Mouse (Mus musculus) c-Kit-positive CD71-negative TER-119-negative erythroid progenitor cells, embryonic 14.5 days (primary cell): ENCODE measurements at regions not wholly inside any gene's neighbourhood (a gene's known extent, or its start where the extent isn't known, plus 50 kb on each side); places are given as distances from the start of the nearest gene placed in this dataset.

Experiments used
- DNase-seq: peaks from one replicate; pipeline ENCODE4 v3.0.0-alpha.2; 2013; ENCODE audit warnings: low read depth

DNA sequence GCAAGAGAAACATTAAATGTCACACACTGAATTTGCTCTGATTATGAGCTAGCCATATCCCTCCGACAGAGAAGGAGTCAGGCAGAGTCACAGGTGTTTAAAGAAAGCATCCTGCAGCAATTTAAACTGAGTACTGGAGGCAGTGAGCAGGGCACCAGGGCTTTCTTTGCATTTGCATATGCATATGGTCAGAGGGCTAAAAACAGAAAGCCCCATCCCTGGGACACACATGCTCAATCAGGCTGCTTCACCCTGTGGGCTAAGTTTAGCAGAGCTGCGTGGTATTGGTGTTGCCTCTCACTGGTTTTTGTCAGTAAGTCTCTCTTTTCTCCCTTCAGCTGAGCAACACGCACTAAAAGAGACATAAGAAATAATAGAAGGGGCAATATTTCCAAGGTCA is 289.9 kb upstream of the Rps6ka3 start:
- no peak for DNase-seq

DNA sequence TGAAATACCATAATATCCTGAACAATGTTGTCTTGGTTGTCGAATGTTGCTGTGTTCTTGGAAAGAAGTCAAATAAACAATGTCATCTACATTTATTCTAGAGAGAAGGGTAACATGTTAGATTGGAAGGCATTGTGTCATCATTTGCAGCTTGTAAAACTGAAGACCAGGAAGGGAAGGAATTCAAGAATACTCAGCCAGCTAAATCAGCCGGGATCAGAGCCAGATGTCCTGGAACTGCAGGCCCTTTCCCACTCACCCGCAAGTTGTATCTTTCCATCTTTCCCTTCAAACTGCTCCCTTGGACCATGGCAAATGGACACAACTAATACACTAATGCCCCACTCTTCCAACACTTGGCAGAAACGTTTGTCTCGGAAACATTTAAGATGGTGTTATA is 288.7 kb upstream of the Rps6ka3 start:
- no peak for DNase-seq

DNA sequence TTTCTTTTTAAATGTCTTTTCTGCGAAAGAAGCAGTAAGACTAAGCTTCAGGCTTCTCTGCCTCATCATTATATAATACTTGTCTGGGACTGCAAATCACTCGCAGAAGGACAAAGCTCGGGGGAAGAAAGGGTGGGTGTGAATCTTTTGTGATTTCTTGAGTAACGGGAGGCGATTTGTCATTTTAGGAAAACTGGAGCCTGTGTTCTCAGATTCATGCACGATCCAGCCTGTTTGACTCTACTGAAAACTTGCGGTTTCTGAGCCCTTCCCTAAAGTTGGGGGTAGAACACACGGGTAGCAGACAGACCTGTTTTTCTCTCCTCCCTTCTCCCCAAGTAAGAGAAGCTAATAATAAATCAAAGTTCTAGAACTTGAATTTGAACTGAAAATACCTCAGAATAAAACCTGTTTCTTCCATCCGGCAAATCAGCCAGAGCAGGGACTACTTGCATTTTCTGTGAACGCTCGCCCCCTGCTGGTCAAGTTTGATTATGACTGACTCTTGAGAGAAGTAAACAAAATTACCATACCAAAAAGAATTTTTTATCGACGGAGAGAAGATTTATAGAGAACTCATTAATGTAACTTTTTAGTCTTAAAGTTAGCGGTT is 288.2 kb upstream of the Rps6ka3 start:
- DNase-seq, result peak; percentile 37

DNA sequence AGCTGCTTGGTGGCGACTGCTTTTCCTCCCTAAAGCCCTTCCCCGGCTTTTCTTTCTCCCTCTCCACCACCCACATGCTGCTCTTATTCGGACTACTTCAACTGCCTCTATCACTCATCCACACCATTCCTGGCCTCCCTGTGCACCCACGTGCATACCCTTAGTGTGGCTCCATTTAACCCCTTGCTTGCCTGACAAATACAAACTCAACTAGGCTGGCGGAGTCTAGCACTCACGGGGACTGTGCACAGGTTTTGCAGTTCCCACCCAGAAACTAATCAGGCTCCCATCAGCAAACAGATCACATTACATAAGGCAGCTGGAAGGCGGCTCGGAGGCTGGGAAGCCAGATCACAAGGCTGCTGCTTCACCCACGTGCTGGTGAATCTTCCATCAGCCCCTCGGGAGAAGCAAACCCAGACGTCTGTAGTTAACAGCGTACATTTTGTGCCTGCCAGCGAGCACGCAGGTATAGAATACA is 287.0 kb upstream of the Rps6ka3 start:
- no peak for DNase-seq

DNA sequence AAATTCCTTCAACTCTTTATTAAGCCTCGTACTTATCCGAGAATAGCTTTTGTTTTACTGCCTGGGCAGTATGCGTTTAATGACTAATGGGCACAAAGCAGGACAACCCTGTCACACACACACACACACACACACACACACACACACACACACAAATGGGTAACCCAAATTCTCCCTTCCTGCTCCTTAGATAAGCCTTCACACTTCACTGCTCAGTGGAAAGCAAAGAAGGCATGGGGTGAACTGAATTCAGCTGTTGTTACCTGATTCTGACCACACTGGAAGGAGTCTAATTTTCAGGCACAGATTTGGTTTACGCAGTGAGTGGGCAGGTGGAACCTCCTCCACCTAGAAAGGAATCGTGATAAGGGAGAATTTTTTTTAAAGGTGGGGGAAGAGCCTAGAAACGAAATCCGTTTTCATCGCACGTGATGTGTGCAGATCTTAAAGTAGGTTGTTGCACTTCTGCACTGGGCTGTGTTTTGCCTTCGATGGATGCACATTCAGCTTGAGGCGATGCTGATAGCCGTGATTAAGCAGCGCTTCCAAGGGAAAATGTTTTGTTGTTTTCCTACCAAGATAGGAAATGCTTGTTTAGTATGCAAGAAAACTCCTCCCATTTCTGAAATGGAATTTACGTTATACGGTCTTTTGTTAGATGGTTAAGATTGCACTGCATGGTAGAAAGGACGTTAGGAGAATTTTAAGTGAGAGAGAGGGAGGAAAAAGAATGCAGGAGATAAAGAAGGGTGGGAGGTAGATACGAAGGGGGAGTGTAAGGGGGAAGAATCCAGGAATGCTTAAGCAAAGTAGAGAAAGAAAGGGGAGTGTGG is 286.2 kb upstream of the Rps6ka3 start:
- DNase-seq, result no peak

DNA sequence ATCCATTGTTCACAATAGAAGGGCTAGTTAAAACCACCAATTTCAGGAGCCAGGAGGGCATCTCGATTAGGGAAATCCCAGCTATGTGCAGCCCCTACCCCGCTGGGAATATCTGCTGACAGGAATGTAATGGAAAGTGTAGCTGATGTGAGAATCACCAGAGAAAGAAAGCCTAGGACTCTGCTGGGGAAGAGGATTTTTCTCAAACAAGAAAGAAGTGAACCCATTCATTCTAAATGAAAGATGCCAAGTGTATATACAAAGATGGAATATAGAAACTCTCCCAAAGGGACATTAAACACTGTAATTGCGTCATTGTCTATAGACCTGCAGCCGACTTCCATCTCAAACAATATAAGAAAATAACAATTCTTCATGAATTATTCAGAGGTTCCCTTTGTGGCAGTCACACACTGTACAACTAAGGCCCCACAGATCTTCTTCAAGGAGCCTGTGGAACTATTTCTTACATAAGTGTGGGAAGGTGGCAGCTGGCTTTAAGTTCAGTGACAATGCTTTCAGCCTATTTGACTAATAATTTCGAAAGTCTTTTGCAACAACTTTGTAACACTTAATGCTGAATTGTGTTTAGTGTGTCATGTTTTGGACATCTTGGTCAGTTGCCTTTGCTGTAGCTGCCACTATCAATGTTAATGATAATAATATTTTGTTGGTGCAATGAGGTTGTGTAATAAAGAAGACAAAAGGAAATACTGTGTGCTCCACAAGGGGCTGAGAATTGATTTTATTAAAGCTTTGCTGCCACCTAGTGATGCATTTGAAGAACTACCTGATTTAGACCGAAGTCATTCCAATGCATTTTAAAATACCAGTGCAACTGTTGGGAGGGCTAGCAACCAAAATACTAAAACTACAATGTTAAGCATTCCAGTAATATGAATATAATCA is 285.4 kb upstream of the Rps6ka3 start:
- DNase-seq, result no peak

DNA sequence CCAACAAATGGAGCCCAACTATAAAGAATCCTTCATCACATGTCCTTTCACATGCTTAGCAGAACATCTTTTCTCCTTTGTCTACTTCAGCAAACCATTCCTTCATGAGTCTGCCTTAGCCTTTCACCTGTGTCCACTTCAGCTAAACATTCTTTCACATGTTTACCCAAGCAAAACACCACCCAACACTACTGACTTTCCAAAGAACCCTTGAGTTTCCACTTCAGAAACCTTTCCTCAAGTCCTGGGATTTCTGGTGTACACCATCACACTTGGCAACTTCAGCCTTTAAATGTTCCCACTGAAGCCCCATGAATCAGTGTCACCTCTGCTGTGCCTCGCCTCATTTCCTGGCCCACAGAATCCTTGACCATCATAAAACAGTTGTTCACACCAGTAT is 278.2 kb upstream of the Rps6ka3 start:
- no peak for DNase-seq

DNA sequence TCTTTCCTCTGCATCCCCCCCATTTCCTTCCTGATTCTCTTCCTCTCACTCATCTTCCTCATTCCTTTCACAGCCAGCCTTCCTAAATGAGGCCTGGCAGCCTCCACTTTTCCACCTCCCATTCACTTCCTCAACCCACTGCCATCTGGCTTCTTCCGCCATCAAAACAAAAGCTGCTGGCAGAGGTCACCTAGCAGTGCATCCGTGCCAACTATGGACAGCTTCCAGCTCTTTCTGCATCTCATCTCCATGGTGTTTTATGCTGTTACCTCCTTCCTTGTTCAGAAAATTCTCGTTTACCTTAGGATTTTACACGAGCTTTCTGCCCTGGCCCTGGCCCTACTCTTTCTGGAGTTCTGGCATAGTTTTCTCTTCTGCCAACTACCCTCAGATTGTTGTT is 262.9 kb upstream of the Rps6ka3 start:
- no peak for DNase-seq

DNA sequence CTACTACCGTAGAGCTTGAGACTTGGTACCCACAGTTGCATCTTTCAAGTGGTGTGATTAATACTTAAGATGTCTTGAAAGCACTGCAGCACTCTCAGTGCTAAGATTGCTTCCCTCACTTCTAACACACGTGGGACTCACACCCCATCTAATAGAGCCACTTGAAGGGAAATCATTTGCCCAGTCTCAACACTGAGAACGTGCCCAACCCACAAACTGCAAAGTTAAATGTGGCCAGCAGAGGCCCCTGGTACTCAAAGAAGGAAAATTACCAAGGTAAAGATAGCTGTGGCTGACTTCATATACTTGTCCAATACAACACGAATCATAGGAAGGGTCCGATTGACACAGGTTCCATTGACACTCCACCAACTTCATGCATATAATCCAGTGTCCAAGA is 238.4 kb upstream of the Rps6ka3 start:
- no peak for DNase-seq

DNA sequence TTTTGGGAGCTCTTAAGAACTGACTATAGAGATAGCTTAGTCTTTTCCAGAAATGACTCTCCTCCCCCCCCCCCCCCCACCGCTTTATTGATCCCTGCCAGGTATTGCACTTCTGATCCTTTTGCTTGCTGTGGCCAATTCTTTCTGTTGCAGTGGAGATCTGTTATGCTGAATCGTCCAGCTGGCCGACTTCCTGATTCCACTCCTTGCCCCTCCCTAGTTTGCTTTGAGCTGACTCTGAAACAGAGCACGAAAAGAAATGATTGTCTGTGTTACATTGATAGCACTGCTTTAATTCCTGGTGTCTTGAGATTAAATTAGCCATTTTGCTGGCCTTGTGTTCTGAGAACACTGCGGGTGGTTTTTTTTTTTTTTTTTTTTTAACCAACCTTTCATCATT is 233.5 kb upstream of the Rps6ka3 start:
- no peak for DNase-seq

DNA sequence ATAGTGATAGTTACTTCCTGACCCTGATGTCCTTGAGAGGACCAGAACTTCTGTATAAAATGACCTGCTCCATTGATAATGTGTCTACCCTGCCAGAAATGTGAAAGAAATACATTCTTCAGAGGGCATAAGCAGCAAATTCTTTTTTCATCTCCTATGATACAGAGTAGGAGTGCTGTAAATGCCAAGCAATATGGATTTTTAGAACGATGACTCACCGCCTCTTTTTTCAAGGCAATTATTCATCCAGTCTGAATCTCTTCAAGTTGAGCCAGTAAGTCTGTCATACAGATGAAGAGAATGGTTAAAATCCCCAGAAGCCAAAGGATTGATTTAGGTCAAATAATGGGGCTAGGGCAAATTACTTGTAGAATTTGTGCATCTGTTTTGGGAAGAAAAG is 225.4 kb upstream of the Rps6ka3 start:
- DNase-seq, result no peak

DNA sequence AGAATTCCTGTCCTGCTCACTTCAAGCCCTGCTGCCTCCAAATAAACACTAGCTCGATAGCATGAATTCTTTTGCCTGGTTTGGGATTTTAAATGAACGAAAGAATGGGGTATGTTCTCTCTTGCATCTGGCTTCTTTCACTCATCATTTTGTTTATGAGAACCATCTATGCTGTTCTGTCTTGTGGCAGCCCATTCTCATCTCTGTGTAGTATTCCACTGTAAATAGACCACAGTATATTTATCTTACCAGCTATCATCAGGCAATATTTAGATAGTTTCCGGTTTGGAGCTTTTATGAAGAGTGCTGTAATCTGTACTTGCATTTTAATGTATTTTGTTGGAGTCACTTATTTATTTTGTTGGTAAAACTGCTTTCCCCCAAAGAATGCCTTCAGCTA is 222.4 kb upstream of the Rps6ka3 start:
- no peak for DNase-seq

DNA sequence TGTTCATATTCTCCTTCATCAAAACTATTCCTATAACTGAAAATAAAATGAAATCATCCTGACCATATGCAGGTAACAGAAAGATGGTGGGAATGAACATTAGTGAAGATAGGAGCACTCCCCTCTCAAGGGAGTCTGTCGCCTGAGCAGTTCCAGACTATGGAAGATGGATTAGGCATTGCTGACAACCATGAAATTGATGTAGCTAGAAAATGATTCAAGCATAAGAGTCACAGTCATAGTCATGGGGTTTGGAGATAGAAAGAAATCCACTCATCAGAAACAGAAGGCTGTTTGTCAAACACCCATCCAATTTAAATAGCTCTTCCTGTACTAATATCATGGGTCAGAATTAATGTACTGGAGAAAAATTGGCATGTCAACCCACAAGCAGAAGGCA is 191.2 kb upstream of the Rps6ka3 start:
- DNase-seq, result no peak

DNA sequence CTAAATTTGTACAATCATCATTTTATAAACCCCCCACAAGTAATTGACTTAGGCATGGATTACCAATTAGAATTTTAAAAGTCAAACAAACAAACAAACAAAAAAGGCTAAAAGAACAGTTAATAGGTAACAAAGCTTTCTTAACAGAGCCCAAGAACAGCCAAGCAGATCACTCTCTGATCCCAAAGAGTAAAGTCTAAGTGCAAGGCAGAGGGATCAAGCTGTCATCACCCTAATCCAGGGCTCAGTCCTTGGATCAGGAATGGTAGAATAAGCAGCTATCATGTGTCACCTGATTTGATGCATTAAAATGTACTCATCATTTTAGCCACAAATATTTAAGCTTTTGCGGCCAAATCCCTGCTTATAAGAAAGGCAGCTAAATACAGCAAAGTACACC is 183.8 kb upstream of the Rps6ka3 start:
- no peak for DNase-seq

DNA sequence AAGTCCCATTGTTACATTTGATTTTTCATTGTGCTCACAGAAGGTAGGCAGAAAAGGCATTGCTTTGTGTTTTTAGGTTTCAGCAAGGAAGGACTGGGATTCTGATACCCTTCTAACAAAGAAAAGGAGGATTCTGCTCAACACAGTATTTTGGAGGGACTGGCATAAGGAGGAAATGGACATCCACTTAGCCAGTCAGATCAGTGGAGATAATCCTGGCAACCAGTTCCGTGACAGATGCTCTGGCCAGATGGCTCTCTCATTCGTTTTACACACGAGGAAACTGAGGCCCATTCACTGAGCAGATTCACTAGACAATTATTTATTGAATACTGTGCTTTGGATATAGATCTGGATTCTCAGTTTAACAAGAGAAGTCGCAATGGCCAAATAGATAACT is 178.2 kb upstream of the Rps6ka3 start:
- no peak for DNase-seq

DNA sequence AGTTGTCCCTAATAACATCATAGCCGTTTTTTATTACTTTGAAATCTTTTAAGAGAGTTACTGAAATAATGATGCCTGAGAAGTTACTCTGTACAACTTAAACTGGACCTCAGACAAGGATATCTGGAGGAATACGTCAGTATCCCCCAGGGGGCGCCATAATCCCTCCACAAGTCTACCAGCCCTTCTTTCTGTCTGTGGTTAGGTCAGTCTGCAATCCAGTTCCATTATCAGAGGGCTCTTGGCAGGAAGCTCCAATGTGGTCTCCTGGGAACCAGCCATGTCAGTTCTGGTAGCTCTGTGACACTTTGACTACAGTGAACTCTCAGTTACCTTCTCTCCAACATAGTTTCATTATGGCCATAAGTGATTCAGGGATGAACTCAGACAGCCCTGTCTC is 166.7 kb upstream of the Rps6ka3 start:
- peak; percentile 40 for DNase-seq

DNA sequence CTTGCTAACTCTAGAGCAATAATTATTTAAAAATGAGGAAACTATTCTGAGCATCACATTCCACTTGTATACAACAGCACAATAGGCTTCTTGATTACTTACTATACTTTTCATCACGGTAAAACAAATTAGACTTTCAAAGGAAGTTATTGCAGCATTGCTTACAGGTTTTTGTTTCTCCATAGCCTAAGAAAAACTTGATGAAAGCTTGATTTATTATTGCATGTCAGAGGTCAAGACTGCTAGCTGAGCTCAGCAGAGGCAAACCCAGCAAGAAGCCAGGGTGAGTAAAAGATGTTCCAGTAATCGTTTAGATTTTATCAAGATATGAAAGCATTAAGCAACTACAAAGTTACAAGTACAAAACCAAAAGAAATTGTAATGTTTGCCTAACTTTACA is 162.2 kb upstream of the Rps6ka3 start:
- no peak for DNase-seq

DNA sequence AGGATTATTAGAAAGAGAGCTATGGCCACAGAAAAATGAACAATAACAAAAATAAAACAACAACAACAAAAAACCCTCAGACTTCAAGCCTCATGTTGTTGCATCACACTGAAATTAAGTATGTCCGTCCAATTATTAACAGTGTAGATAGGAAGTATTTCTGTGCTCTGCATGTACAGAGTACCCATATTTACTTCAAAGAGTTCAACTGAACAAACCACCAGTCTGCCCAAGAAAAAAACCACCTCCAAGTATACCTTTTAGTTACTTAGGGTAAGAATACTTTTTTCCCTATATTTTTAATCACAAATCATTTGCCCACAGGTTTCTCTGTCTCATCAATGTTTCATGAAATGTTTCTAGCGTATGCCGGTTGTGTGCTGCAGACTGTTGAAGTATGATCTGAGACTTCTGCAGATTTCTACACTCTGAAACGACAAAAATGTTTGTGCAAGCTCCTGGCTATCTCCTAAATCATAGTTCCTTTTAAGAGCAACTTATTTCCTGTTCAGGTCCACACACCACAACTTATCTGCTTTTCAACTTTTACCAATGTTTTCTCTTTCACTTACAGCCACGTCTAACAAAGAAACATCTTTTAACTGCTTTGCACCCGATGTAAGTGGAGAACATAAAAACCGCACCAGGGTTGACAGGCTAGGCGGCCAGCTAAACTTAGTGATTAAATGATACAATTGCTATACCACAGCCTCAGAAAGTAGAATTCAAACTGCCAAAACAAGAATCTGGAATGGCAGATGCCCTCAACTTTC is 154.2 kb upstream of the Rps6ka3 start:
- DNase-seq, result no peak

DNA sequence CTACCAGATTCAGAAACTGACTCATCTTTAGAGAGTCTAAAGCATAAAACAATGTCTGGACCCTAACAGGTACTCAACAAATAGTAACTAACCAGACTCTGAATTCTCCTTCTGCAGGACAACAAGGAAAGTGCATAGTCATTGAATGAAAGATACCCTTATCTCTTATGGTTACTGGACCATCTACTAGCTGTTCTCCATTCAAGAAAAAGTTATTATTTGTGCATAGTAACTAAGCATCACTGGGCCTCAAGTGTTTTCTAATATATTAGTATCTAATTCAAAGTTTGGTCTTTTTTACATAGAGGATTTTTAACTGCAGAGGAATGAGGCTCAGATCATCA is 153.7 kb upstream of the Rps6ka3 start:
- DNase-seq, result no peak

DNA sequence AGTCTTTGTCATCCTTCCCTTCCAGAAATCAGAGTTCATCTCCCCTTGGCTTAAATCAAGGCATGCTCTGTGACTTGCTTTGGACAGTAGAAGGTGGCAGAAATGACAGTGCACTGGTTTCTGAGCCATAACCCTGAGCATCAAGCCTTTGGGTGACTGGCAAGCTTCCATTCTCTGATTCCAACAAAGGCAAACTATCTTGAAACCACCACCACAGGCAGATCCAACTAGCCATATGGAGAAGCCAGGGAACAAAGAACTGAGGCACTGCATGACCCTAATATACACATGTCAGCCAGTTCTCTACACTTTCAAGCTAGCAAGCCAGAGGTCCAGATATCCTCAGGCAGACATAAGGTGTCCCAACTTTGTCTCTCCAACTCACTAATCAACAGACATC is 151.2 kb upstream of the Rps6ka3 start:
- DNase-seq, result no peak

DNA sequence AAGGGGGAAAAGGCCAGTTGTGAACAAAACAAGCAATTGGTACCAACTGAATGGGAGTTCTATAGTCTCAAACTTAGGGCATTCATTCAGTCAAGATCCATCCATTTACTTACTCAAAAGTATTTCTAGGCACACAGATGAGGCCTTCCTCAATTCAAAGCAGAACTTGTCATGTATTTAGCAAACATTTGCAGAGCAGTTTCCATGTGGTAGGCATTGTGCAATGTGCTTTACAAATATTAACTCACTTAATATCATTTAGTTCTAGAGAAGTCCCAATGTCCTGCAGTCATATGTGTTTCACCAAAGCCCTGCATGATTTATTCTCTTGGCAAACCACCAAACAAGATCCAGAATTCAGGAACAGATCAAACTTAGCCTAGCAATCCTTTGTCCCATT is 148.8 kb upstream of the Rps6ka3 start:
- no peak for DNase-seq

DNA sequence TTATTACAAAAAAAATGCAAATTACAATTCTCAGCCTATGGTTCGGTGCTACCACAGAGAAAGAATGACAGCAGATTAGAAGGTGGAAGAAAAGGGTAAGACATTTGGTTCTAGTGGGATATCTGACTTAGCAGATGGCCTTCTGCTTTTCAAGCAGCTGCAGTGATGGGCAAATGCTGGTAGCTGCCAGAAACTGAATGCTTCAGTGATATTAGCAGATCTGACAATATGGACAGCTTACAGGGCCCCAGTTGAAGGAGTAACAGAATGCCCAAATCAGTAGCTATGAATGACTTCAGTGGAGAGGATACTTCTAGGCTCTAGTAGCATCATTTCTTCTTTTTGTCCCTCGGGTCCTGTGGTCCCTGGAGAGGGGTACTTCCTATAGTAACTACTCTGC is 143.9 kb upstream of the Rps6ka3 start:
- no peak for DNase-seq
